Mouse (Mus musculus) lung, adult 2 months (tissue): ENCODE measurements around the gene Lsm12. TPM values are rescaled to one million over a fixed set of nuclear protein-coding genes. Genes with fewer than 3 reads are reported as not detected.

Experiments used
- DNase-seq: peaks from one replicate; pipeline ENCODE4 v3.0.0; 2022
- H3K4me1 ChIP-seq: fragments of 200-500 bp; 2 replicates; pipeline ENCODE4 v1.6.1; 2011; ENCODE audit warnings: low read length; ENCODE audit not compliant: control insufficient read depth, insufficient read depth
- H3K4me3 ChIP-seq: fragments of 200-500 bp; replicated peaks from 2 replicates; pipeline ENCODE3; 2011; ENCODE audit warnings: low read depth, mild to moderate bottlenecking, control low read depth, low read length; ENCODE audit errors: extremely low read depth
- CTCF ChIP-seq: fragments of 200-500 bp; IDR thresholded peaks from 2 replicates; pipeline ENCODE4 v1.5.1; 2011; ENCODE audit warnings: mild to moderate bottlenecking, low read length, control low read depth; ENCODE audit not compliant: insufficient read depth
- POLR2A ChIP-seq: fragments of 200-500 bp; IDR thresholded peaks from 2 replicates; pipeline ENCODE4 v1.6.1; 2011; ENCODE audit warnings: low read depth, mild to moderate bottlenecking, control low read depth, low read length, borderline replicate concordance; ENCODE audit errors: extremely low read depth
- WGBS: fragments of 180-500 bp; shearing (Covaris S2); methylation state at CpG from one replicate; pipeline ENCODE4 v1.1.7; 2018; 5-methylcytosine and 5-hydroxymethylcytosine counted together
- polyA plus RNA-seq: library from polyadenylated mRNA; depleted of rRNA; stranded (reverse); fragments of >200 nt; gene quantifications from 2 replicates; pipeline ENCODE4 v1.2.3, GENCODE M21; 2012; rRNA removed

Lsm12 gene
- 20.8 and 30.6 TPM in 2 replicates for polyA plus RNA-seq

GRCm38 (mm10) chr11:102184646-102185495, at the start of gene Lsm12:
Gene Lsm12 (minus strand): TSS chr11:102185296.
- under 1% methylated on average over 69 of the region's 70 CpGs for WGBS

GRCm38 (mm10) chr11:102230006-102230741, 45.1 kb upstream of the Lsm12 start, which contains the start of gene Hdac5:
Gene Hdac5 (minus strand): TSS chr11:102230166.
- peaks cover 32% of the 10 kb centered on the region for H3K4me1 ChIP-seq
- peak within 1 kb of the TSS; percentile 91 for H3K4me3 ChIP-seq
- DNase-seq: peak; percentile 99
- under 1% methylated on average over 49 of the region's 49 CpGs for WGBS
- TF ChIP-seq CTCF (no peak), POLR2A (peak; percentile 55; the same call in 1 of the 2 replicates)

More at GRCm38 (mm10) chr11:102184646-102185495, at the start of gene Lsm12:
- TF ChIP-seq POLR2A (peak; percentile 53; the same call in 1 of the 2 replicates), CTCF (no peak)
- peak within 1 kb of the TSS; percentile 99 for H3K4me3 ChIP-seq
- H3K4me1 ChIP-seq: peaks cover 9% of the 10 kb centered on the region
- DNase-seq: peak; percentile 97

- peak overlapping the region; percentile 60 for H3K4me3 ChIP-seq
- peaks cover 39% of the 10 kb centered on the region for H3K4me1 ChIP-seq
- under 1% methylated on average over 47 of the region's 47 CpGs for WGBS
- DNase-seq: no peak
- TF ChIP-seq POLR2A: no peak
- TF ChIP-seq CTCF: no peak
Observed at GRCm38 (mm10) chr11:102229331-102229953, 44.3 kb upstream of the Lsm12 start.

- 16% methylated on average over 7 of the region's 7 CpGs for WGBS
- TF ChIP-seq CTCF: no peak
- TF ChIP-seq POLR2A: no peak
- peaks cover 42% of the 10 kb centered on the region for H3K4me1 ChIP-seq
- no peak for DNase-seq
- H3K4me3 ChIP-seq: peak overlapping the region; percentile 60
Observed at GRCm38 (mm10) chr11:102228646-102229268, 43.7 kb upstream of the Lsm12 start.

- no peak for DNase-seq
- H3K4me1 ChIP-seq: peaks cover 42% of the 10 kb centered on the region
- WGBS: 32% methylated on average over 9 of the region's 9 CpGs
- H3K4me3 ChIP-seq: peak overlapping the region; percentile 8
- TF ChIP-seq CTCF: no peak
- TF ChIP-seq POLR2A: no peak
Observed at GRCm38 (mm10) chr11:102228191-102228545, 43.1 kb upstream of the Lsm12 start.

GRCm38 (mm10) chr11:102227270-102228190, 42.4 kb upstream of the Lsm12 start:
- Histone ChIP-seq H3K4me1 (peaks cover 42% of the 10 kb centered on the region), H3K4me3 (no peak overlapping the region)
- no peak for DNase-seq
- TF ChIP-seq POLR2A (no peak), CTCF (no peak)
- 43% methylated on average over 12 of the region's 12 CpGs for WGBS

GRCm38 (mm10) chr11:102226067-102226978, 41.2 kb upstream of the Lsm12 start:
- Histone ChIP-seq H3K4me1 (peaks cover 44% of the 10 kb centered on the region), H3K4me3 (no peak overlapping the region)
- no peak for DNase-seq
- WGBS: 57% methylated on average over 12 of the region's 12 CpGs
- TF ChIP-seq CTCF: no peak
- TF ChIP-seq POLR2A: no peak
